Mouse (Mus musculus) yolk sac, embryonic 10.5 days (tissue): ENCODE data around the gene Tmed8.
A peak's percentile ranks its signal among the peaks of the same experiment; 100 is the strongest.
"Not testable (repeated sequence)": the region's sequence is repeated elsewhere in the genome, so short reads cannot be mapped to it uniquely, and the experiment has no call there.

Experiments
- DNase-seq: peaks from one replicate; pipeline ENCODE4 v3.0.0-alpha.2; 2017; ENCODE audit warnings: low spot score

Tmed8 gene

GRCm38 (mm10) chr12:87199973-87200586 lies at the start of gene Tmed8:
TSS of gene Tmed8 (minus strand) at chr12:87200454.
- DNase-seq = peak; percentile 79

DNA sequence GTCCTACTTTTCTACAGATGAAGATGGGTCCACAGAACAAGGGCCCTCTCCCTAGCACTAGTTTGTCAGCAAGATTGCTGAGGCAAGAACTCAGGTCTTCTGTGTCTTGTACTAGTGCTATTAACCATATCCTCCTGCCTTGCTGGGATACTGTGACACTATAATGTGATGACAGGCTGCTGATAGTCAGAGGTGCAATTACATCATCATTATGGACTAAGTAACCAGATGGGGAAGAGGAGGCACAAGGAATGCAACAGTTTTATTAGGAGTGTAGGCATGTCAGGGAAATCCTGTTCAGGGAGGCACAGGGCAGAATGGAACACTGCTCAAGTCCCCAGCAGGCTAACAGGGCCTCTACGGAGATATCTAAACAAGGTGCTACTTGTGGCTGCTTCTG lies 38.4 kb upstream of the Tmed8 start, which contains the start of gene Noxred1:
Noxred1 (minus strand) TSS at position 101 of the 400 bp plus-strand sequence.
- no peak for DNase-seq

DNA sequence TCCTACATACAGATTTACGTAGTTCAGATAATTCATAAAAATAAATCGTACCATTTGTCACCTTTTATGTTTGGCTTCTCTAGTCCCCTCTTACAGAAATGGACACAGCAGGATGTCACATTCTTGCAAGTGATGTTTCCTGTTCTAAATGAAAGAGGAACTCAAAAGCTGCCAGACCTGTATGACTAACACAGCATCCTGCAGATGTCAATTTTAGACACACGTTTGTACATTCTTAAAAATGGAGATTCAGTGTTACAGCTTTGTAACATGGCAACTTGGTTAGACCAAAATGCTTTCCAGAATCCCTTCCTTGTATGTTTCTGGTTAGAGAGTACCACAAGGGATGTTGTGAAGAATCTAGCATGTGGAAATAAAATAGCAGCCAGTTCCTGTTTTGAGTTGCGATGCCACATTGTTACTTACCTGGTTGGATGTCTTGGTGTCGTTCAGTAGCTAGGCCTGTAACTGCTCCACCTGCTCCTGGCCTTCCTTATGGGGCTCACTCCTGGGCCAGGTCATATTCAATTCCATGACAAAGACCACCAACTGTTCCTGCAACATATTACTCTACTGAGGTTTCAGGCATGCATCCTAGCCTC lies 36.7 kb upstream of the Tmed8 start:
- DNase-seq = no peak

DNA sequence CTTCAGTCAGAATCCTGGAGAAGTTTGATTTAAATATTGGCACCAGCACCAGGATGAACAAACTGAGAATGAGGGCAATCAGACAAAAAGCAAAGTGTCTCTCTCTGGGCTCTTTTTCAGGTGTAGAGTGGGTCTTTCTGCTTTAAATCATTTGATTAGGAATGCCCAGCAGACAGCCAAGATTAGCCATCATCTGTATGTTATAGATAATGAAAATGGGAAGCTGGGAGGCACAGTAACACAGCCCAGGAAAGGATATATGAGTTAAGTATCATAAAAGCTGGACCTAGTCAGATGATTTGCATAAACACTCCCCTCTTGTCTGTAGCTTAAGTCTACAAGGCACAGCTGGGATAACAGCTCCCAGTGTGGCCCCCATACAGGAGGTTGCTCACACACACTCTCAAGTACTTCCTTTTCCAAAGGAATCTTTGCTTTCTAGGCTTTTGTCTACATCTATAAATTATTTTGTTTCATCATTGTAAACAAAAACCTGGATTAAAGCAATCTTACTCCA lies 30.2 kb upstream of the Tmed8 start:
- no peak for DNase-seq

DNA sequence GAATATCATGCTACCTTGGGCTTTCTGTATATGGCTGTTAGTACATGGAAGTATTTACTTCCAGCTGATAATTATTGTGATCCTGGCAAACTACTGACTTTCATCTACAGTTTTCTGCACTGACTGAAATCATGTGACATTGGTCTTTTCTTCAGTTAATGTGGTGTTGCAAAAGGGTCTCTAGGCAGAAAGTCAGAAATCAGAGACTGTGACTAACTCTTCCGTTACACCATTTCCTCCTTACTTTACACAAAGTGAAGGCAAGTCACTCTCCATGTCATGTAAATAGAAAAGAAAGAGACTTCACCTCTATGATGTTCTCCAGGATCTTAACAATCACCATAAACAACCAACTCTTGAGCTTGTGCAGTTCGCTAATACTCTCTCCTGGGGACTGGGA lies 29.4 kb upstream of the Tmed8 start:
- no peak for DNase-seq

DNA sequence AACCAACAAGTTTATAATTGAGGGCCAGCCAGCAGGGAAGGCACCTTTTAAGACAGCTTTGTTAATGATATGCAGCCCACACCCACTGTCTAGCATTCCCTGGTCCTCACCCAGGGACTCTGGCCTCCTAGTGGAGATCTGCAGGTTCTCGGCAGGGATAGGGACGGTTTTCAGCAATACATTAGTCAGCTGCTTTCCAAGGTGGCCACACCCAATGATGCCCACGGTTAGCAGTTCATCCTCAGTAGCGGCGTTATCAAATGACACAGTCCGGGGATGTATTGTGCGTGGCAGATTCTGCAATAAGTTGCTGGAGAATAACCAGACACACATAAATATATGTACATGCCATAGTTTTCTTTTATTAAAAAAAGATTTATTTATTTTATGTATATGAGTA lies 26.5 kb upstream of the Tmed8 start:
- no peak for DNase-seq

DNA sequence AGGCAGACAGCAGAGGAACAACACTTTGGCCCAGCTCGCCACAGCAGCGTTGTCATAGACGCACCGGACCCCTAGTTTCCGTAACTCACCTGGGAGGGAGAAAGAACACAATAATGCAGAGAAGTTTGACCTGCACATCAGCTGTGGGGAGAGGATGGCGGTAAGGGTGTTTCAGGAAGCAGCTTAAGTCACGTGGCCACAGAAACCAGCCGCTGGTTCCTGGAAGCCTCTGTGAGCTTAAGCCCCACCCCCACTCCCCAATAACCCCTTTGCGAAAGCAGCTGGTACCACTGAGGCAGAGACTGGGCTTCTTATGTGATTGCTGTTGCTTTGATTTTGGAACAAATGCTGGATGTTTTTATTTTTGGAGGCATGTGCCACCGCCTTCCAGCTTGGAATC lies 24.7 kb upstream of the Tmed8 start:
- DNase-seq = no peak

GRCm38 (mm10) chr12:87219362-87219761 lies 19.1 kb upstream of the Tmed8 start:
- no peak for DNase-seq

DNA sequence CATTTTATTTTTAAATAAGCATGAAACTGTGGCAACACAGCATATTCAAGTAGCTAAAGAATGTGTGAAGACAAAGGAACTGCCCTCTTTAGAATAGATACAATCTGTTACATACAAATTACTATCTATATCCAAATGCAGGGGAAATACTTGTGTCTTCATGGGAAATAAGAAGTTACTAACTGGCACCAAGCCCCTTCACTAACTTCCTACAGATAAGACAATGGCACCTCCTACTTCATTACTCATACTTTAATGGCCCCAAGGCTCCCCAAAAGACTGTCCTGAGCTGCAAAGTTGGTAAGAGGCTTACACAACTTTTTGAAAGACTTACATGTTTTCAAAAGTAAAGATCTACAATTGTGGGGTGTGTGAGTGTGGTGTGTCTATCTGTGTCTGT lies 17.3 kb upstream of the Tmed8 start:
- DNase-seq = no peak

GRCm38 (mm10) chr12:87216053-87216452 lies 15.8 kb upstream of the Tmed8 start:
- DNase-seq = no peak

GRCm38 (mm10) chr12:87212844-87213606 lies 12.8 kb upstream of the Tmed8 start:
- DNase-seq = no peak

- not testable (repeated sequence) for DNase-seq
Measured at GRCm38 (mm10) chr12:87205789-87206188, 5.5 kb upstream of the Tmed8 start.

DNA sequence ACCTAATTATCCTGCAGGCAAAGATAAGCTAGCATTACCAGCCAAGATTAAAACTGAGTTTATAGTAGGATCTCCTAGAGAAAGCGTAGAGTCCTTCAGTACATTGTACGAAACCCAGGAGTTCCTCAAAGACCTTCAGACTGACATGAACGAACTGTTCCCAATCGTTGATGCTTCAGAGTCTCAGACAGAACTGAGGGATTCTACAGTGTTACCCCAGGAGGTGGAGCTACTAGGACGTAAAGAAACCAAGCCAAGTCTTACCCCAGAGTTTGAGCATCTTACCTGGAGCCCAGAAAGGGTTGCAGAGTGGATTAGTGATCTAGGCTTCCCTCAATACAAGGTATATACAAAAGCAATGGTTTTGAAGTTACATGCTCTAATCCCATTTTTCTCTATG lies 1.4 kb upstream of the Tmed8 start:
- no peak for DNase-seq

GRCm38 (mm10) chr12:87199206-87199972 lies 865 bp downstream of the Tmed8 start, which contains the start of gene Samd15:
TSS of gene Samd15 (plus strand) at chr12:87199723.
- peak; percentile 24 for DNase-seq

DNA sequence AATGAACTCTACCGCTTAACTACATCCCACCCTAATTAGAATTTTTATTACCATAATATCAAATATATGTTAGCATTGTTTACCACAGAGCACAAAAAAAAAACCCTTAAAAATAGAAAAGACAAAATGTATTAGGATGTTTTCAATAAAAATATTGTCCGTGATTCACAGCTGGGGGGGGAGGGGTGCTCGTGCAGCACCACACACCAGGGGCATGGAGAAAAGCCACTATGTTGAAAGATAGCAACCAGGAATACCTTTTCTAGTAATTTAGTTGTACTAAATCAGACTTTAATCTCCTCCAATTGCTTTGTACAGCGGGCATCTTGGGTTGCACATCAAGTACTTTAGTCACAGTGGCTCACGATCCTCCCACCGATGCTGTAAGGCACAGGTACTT lies 1.5 kb downstream of the Tmed8 start:
- no peak for DNase-seq

- DNase-seq = no peak
Measured at GRCm38 (mm10) chr12:87196310-87196709, 3.9 kb downstream of the Tmed8 start.

- DNase-seq = no peak
Measured at GRCm38 (mm10) chr12:87195069-87195468, 5.2 kb downstream of the Tmed8 start.

- DNase-seq = no peak
Measured at GRCm38 (mm10) chr12:87193008-87193407, 7.2 kb downstream of the Tmed8 start.

- no peak for DNase-seq
Measured at GRCm38 (mm10) chr12:87177631-87178030, 22.6 kb downstream of the Tmed8 start.

DNA sequence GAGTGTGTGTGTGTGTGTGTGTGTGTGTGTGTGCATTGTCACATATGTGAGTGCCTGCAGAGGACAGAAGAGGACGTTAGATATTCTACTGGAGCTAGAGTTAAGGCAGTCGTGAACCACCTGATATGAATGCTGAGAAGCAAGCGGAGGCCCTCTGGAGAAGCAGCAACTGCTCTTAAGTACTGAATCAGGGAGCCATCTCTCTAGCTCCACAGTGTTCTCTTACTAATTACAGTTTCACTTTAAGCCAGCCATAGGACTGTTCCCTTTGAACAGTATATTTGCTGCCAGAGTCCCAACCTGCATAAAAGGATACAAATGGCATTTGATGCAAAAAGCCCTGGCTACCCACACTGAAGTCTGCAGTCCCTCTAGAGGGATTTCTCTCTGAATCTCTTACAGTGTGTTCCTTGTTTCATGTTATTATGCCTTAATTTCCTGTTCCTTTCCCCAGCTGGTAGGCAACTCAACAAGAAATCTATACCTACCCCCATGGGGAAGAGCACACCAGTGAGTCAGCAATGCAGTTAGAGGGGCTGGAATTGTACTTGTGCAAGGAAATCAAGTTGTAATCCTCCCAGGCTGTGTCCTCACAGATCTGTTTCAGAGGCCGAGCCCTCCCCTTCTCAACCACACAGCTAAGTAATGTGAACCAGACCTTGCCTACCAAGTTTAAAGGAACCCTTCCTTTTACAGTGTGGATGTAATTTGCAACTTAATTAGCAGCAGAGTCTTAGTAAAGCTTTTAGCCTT lies 24.9 kb downstream of the Tmed8 start:
- DNase-seq = no peak

DNA sequence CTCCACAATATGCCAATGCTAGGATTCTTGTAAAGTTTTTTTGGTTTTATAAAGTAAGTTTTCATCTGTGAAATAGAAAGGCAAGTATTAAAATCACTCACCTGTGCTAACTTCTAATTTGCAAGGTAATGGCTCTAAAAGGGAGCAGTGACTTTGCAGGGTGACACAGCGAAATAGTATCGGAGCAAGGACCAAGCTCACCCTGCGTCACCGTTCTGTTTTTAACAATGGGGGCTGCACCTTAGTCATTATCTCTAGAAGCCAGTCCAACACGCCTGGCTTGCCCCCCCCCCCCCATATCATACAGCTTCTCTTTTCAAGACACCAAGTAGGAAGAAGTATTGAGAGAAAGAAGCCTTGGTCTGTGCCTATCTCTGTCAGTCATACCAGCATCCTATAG lies 39.4 kb downstream of the Tmed8 start:
- DNase-seq = peak; percentile 40
